Mouse (Mus musculus) E14TG2a.4 (cell line): ENCODE results near the gene Dusp5.

ENCODE experiments used
- CTCF ChIP-seq: conservative IDR thresholded peaks from 2 replicates; pipeline ENCODE4 v1.5.1; 2014; ENCODE audit warnings: low read length
- NANOG ChIP-seq: IDR thresholded peaks from 2 replicates; pipeline ENCODE4 v1.6.1; 2014; ENCODE audit warnings: borderline replicate concordance, low read length, mixed read lengths
- POU5F1 ChIP-seq: IDR thresholded peaks from 2 replicates; pipeline ENCODE4 v1.6.1; 2014; ENCODE audit warnings: low read length, borderline replicate concordance

DNA sequence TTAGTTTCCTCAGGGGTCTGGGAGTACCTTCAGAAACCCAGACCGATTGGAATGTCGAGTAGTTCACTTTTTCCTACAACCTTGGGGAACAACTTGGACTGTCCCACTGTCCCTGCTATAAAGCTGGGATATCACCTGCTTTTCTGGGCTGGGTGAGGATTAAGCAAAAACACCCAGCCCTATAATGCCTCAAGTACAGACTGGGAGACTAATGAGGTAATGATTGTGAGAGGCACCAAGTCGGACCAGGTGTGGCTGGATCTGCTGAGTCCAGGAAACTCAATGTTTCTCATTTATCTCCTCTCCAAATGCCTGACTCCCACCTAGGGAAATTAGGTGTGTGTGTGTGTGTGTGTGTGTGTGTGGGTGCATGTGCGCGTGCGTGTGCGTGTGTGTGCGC, 44.9 kb upstream of the Dusp5 start:
- TF ChIP-seq CTCF (no peak), NANOG (no peak), POU5F1 (no peak)
